Mouse (Mus musculus) kidney, adult 2 months (tissue): ENCODE data around the gene Ggn. TPM values are rescaled to one million over a fixed set of nuclear protein-coding genes. Genes with fewer than 3 reads are reported as not detected.

Source experiments
- DNase-seq: peaks from one replicate; pipeline ENCODE4 v3.0.0; 2021
- H3K27ac ChIP-seq: fragments of 200-500 bp; 2 replicates; pipeline ENCODE4 v1.5.1; 2012; ENCODE audit warnings: low read depth, low read length, control low read depth, inconsistent platforms; ENCODE audit not compliant: insufficient read depth
- H3K27me3 ChIP-seq: fragments of 200-500 bp; replicated peaks from 2 replicates; pipeline ENCODE4 v1.6.1; 2012; ENCODE audit warnings: mild to moderate bottlenecking, moderate library complexity, low read length, inconsistent platforms; ENCODE audit not compliant: control insufficient read depth, insufficient read depth
- H3K36me3 ChIP-seq: fragments of 200-500 bp; 2 replicates; pipeline ENCODE4 v1.6.1; 2012; ENCODE audit warnings: mild to moderate bottlenecking, moderate library complexity, low read length, inconsistent platforms; ENCODE audit not compliant: control insufficient read depth, insufficient read depth
- H3K4me1 ChIP-seq: fragments of 200-500 bp; 2 replicates; pipeline ENCODE4 v1.6.1; 2011; ENCODE audit warnings: low read length; ENCODE audit not compliant: control insufficient read depth, insufficient read depth
- H3K4me3 ChIP-seq: fragments of 200-500 bp; 2 replicates; pipeline ENCODE4 v1.5.1; 2011; ENCODE audit warnings: mild to moderate bottlenecking, low read depth, low read length, control low read depth; ENCODE audit not compliant: insufficient read depth
- CTCF ChIP-seq: fragments of 200-500 bp; conservative IDR thresholded peaks from 2 replicates; pipeline ENCODE4 v1.5.1; 2011; ENCODE audit warnings: low read depth, mild to moderate bottlenecking, control low read depth, low read length, moderate library complexity, mixed read lengths; ENCODE audit not compliant: insufficient read depth, insufficient read length
- POLR2A ChIP-seq: fragments of 200-500 bp; IDR thresholded peaks from one replicate; pipeline ENCODE4 v1.6.1; 2011; ENCODE audit warnings: low read depth, low read length, control low read depth
- WGBS: fragments of 180-500 bp; shearing (Covaris S2); methylation state at CpG from one replicate; pipeline ENCODE4 v1.1.7; 2018; 5-methylcytosine and 5-hydroxymethylcytosine counted together
- polyA plus RNA-seq: library from polyadenylated mRNA; depleted of rRNA; stranded (reverse); fragments of >200 nt; gene quantifications from 2 replicates; pipeline ENCODE4 v1.2.3, GENCODE M21; 2012

Ggn gene
- polyA plus RNA-seq, 1 experiment = 0.38 TPM

- DNase-seq = peak; percentile 75
- no peak overlapping the region for H3K27ac ChIP-seq
- H3K27me3 ChIP-seq = no peaks in the 10 kb centered on the region
- WGBS = 61% methylated on average over 15 of the region's 15 CpGs
- H3K4me3 ChIP-seq = no peak overlapping the region
- no peaks in the 10 kb centered on the region for H3K36me3 ChIP-seq
- TF ChIP-seq POLR2A = no peak
- TF ChIP-seq CTCF = no peak
- H3K4me1 ChIP-seq = no peaks in the 10 kb centered on the region
Observed at GRCm38 (mm10) chr7:29148771-29149170, 21.2 kb upstream of the Ggn start.

- no peak for DNase-seq
- no peak overlapping the region for H3K4me3 ChIP-seq
- no peak overlapping the region for H3K27ac ChIP-seq
- WGBS = 67% methylated on average over 10 of the region's 10 CpGs
- H3K36me3 ChIP-seq = no peaks in the 10 kb centered on the region
- TF ChIP-seq CTCF = no peak
- TF ChIP-seq POLR2A = no peak
- H3K27me3 ChIP-seq = no peaks in the 10 kb centered on the region
- H3K4me1 ChIP-seq = no peaks in the 10 kb centered on the region
Observed at GRCm38 (mm10) chr7:29151486-29151885, 18.5 kb upstream of the Ggn start.

- no peak overlapping the region for H3K27ac ChIP-seq
- 96% methylated on average over 14 of the region's 14 CpGs for WGBS
- no peaks in the 10 kb centered on the region for H3K27me3 ChIP-seq
- H3K36me3 ChIP-seq = no peaks in the 10 kb centered on the region
- no peak for DNase-seq
- H3K4me3 ChIP-seq = no peak overlapping the region
- no peaks in the 10 kb centered on the region for H3K4me1 ChIP-seq
- TF ChIP-seq CTCF (no peak), POLR2A (no peak)
Observed at GRCm38 (mm10) chr7:29154018-29154720, 15.8 kb upstream of the Ggn start.

- no peaks in the 10 kb centered on the region for H3K4me1 ChIP-seq
- peak overlapping the region; percentile 74 for H3K27ac ChIP-seq
- H3K36me3 ChIP-seq = no peaks in the 10 kb centered on the region
- peak; percentile 94 for DNase-seq
- H3K27me3 ChIP-seq = no peaks in the 10 kb centered on the region
- TF ChIP-seq CTCF = 0 out of 2 replicates have a peak, but pooled peaks have one; percentile 12
- peak; percentile 54 for TF ChIP-seq POLR2A
- peak overlapping the region; percentile 83 for H3K4me3 ChIP-seq
- 9% methylated on average over 37 of the region's 37 CpGs for WGBS
Observed at GRCm38 (mm10) chr7:29155196-29155837, 14.7 kb upstream of the Ggn start.

DNA sequence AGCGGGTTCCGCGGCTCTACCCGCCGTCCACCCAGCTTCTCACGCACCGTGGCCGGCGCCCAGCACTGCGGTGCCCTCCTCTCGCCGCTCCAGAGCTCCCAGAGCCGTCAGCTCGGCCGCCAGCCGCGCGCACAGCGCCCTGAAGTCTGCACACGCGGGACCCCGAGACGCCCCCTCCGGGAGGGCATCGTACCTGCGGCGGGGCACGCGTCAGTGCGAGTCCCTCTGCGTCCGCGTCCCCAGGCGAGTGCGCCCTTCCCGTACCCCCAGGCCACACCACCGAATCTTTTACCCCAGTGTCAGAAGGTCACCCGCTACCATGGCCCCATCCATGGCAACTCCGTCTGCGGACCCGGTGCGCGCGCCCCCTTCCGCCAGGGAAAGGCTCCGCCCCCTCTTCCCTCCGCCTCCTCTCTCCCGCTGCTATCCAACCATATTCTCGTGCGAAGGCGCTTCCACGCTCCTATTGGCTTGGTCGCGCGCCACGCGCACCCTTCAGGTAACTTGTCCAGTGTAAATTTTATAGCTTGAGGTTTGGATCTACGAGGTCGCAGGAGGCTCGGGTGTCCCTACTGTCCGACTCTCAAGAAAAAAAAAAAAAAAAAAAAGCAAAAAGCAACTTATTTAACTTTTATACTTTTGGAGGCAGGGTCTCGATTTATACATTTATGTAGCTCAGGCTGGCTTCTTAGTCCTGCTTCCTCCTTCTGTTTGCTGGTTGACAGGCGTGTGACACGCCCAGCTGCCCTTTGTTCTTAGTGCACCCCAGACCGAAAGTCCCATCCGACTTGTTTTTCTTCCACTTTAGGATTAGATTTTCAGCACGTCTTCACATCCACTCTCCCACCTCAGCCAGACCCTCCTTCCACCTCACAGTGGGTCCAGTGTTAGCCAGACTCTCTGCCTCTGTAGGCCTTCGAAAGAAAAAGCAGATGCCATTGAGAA lies 13.9 kb upstream of the Ggn start, which contains the start of gene Fam98c:
TSS of gene Fam98c (minus strand) at position 397 of the 945 bp plus-strand sequence.
- peak within 1 kb of the TSS; percentile 74 for H3K27ac ChIP-seq
- 0 out of 2 replicates have a peak, but pooled peaks have one; percentile 22 for TF ChIP-seq CTCF
- no peak for TF ChIP-seq POLR2A
- no peaks in the 10 kb centered on the region for H3K36me3 ChIP-seq
- WGBS = 2% methylated on average over 68 of the region's 68 CpGs
- DNase-seq = peak; percentile 93
- peak within 1 kb of the TSS; percentile 83 for H3K4me3 ChIP-seq
- no peaks in the 10 kb centered on the region for H3K4me1 ChIP-seq
- H3K27me3 ChIP-seq = no peaks in the 10 kb centered on the region

- Histone ChIP-seq H3K4me1 (no peaks in the 10 kb centered on the region; the same call in 1 of the 2 replicates), H3K36me3 (no peaks in the 10 kb centered on the region), H3K27ac (no peak overlapping the region), H3K4me3 (no peak overlapping the region), H3K27me3 (no peaks in the 10 kb centered on the region)
- DNase-seq = no peak
- 8% methylated on average over 5 of the region's 5 CpGs for WGBS
- TF ChIP-seq CTCF (no peak), POLR2A (no peak)
Observed at GRCm38 (mm10) chr7:29158264-29158663, 11.7 kb upstream of the Ggn start.

- Histone ChIP-seq H3K4me1 (no peaks in the 10 kb centered on the region; the same call in 1 of the 2 replicates), H3K4me3 (no peak overlapping the region), H3K27ac (no peak overlapping the region), H3K27me3 (no peaks in the 10 kb centered on the region), H3K36me3 (no peaks in the 10 kb centered on the region)
- no peak for DNase-seq
- 84% methylated on average over 5 of the region's 5 CpGs for WGBS
- TF ChIP-seq CTCF (no peak), POLR2A (no peak)
Observed at GRCm38 (mm10) chr7:29162294-29162693, 7.7 kb upstream of the Ggn start.
